11 mouse cellular contexts compared by ENCODE assay signal in the genomic region with DNA sequence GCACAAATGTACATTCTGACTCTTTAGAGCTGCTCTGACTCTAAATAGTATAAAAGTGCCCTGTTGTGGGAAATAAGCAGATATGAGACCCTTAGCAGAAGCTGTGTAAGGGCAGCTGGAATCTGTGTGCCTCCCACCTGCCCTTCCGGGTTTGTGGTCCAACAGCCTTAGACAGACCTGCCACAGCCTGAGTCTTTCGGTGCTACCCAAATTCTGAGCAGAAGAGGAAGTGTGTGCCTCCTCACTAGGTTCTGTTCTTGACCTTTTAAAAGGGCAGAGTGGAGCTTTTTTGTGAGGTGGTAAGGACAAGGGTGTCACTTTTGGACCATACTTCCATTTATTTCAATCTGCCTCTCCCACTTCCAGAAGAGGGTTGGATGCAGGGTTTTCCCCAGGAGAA. TPM values are rescaled to one million over a fixed set of nuclear protein-coding genes. Genes with fewer than 3 reads are reported as not detected.
DNase-seq lines count a peak whose midpoint lies in the region; ATAC-seq and TF ChIP-seq lines count a peak whose summit lies in the region.
"Had no signal": no experiment of that assay in that cellular context is flagged by ENCODE, and none has a peak within 500 bp of the region (broad histone marks: within the 10 kb centered on the region; RNA-seq: fewer than 3 reads in every experiment).

No protein-coding gene starts in this region.

- TF ChIP-seq RAD21 in MEL (IDR thresholded peaks at IDR 0.05; ENCODE audit: low read depth, low read length): no peak

- no peak for TF ChIP-seq POLR2A in MEL (IDR thresholded peaks at IDR 0.05; ENCODE audit: control insufficient read depth in 1 of 2, insufficient read depth in 1 of 2, low read depth in 1 of 2, low read length in 2 of 2, poor library complexity in 1 of 2)
- no peak for TF ChIP-seq POLR2A in small intestine, adult 2 months (IDR thresholded peaks at IDR 0.05; ENCODE audit: low read depth, low read length)

- no peak overlapping the region for H3K4me2 ChIP-seq in limb, embryonic 15.5 days

- H3K4me1 ChIP-seq in limb, embryonic 15.5 days: peaks cover 6% of the 10 kb centered on the region; the same call in 1 of the 2 replicates
- peaks cover 7% of the 10 kb centered on the region; the same call in 1 of the 2 replicates for H3K4me1 ChIP-seq in limb, embryonic 10.5 days
- peaks cover 20 to 31% of the 10 kb centered on the region in 2 experiments for H3K4me1 ChIP-seq in MEL (ENCODE audit: control insufficient read depth in 1 of 2, insufficient read depth in 2 of 2, low read length in 2 of 2)
- peaks cover 42% of the 10 kb centered on the region for H3K4me1 ChIP-seq in small intestine, adult 2 months (ENCODE audit: control insufficient read depth, insufficient read depth, insufficient read length, low read length)

- no peaks in the 10 kb centered on the region for H3K36me3 ChIP-seq in limb, embryonic 15.5 days
- no peaks in the 10 kb centered on the region for H3K36me3 ChIP-seq in limb, embryonic 10.5 days
- H3K36me3 ChIP-seq in MEL (ENCODE audit: control insufficient read depth in 1 of 2, insufficient read depth in 2 of 2, low read length in 2 of 2): peaks cover 0 to 24% of the 10 kb centered on the region in 2 experiments; a peak in 2 of 4 replicates
- H3K36me3 ChIP-seq in small intestine, adult 2 months (ENCODE audit: control insufficient read depth, insufficient read depth, low read length): no peaks in the 10 kb centered on the region

- H3K9me3 ChIP-seq in limb, embryonic 15.5 days: no peaks in the 10 kb centered on the region
- no peaks in the 10 kb centered on the region for H3K9me3 ChIP-seq in limb, embryonic 10.5 days (replicated peaks)
- no peaks in the 10 kb centered on the region for H3K9me3 ChIP-seq in MEL (replicated peaks; ENCODE audit: insufficient read depth, low read length)

- no peaks in the 10 kb centered on the region for H3K27me3 ChIP-seq in limb, embryonic 15.5 days
- H3K27me3 ChIP-seq in limb, embryonic 10.5 days (ENCODE audit: low read depth, poor library complexity, severe bottlenecking): no peaks in the 10 kb centered on the region
- H3K27me3 ChIP-seq in MEL (ENCODE audit: control insufficient read depth in 1 of 2, insufficient read depth in 2 of 2, low read length in 2 of 2): no peaks in the 10 kb centered on the region
- H3K27me3 ChIP-seq in small intestine, adult 2 months (ENCODE audit: control insufficient read depth, insufficient read depth, low read length): no peaks in the 10 kb centered on the region

- no peak overlapping the region for H3K4me3 ChIP-seq in limb, embryonic 15.5 days
- H3K4me3 ChIP-seq in limb, embryonic 10.5 days: no peak overlapping the region
- H3K4me3 ChIP-seq in MEL (ENCODE audit: control insufficient read depth in 1 of 2, insufficient read depth in 1 of 2, low read depth in 2 of 2, low read length in 2 of 2): no peak overlapping the region
- H3K4me3 ChIP-seq in small intestine, adult 2 months (ENCODE audit: low read depth, low read length): no peak overlapping the region

- intact Hi-C loops in left cerebral cortex, postnatal 4 days (cut with DNase I): no loop called here

- ATAC-seq in limb, embryonic 15.5 days (ENCODE audit: insufficient number of reproducible peaks, low FRiP score, low TSS enrichment, low read depth): no peak
- peak; percentile 68 for ATAC-seq in granulocyte monocyte progenitor cell, adult 5-6 weeks (replicated peaks; ENCODE audit: poor library complexity, severe bottlenecking)
- no peak for ATAC-seq in megakaryocyte-erythroid progenitor cell, adult 5-6 weeks (replicated peaks; ENCODE audit: low FRiP score, low TSS enrichment, poor library complexity, severe bottlenecking)
- ATAC-seq: forebrain, embryonic 16.5 days had no signal

- no peak for TF ChIP-seq EP300 in MEL (IDR thresholded peaks at IDR 0.05; ENCODE audit: low read depth in 1 of 2, low read length in 2 of 2)

- H3K9ac ChIP-seq in limb, embryonic 15.5 days: no peak overlapping the region
- no peak overlapping the region for H3K9ac ChIP-seq in MEL (ENCODE audit: control insufficient read depth, low read depth, low read length, poor library complexity, severe bottlenecking)

- peak overlapping the region; percentile 30 for H3K27ac ChIP-seq in limb, embryonic 15.5 days
- H3K27ac ChIP-seq in limb, embryonic 10.5 days: no peak overlapping the region
- H3K27ac ChIP-seq in MEL (ENCODE audit: control insufficient read depth, low read depth, low read length): no peak overlapping the region
- peak overlapping the region; percentile 73 for H3K27ac ChIP-seq in small intestine, adult 2 months (ENCODE audit: insufficient read depth, low read depth, low read length)
- H3K27ac ChIP-seq: kidney, postnatal 0 days had no signal

- no peak for DNase-seq in limb, embryonic 10.5 days (ENCODE audit: low spot score)
- peak; percentile 48 for DNase-seq in MEL (ENCODE audit: low read depth, low spot score)
- DNase-seq in left cerebral cortex, postnatal 4 days: no peak
- DNase-seq in layer of hippocampus, adult 11-12 months (ENCODE audit: low spot score): no peak
- DNase-seq: embryo, embryonic 11 days had no signal

- no peak for TF ChIP-seq CTCF in MEL (IDR thresholded peaks at IDR 0.05 in 2 of 3, conservative IDR thresholded peaks at IDR 0.05 in 1 of 3; ENCODE audit: control insufficient read depth in 1 of 3, insufficient read depth in 1 of 3, low read depth in 2 of 3, low read length in 3 of 3, poor library complexity in 1 of 3, severe bottlenecking in 1 of 3)
- no peak for TF ChIP-seq CTCF in small intestine, adult 2 months (IDR thresholded peaks at IDR 0.05; ENCODE audit: extremely low read depth, insufficient read length, insufficient replicate concordance, low read depth, low read length)

- 76% methylated on average over 2 of the region's 2 CpGs for WGBS in limb, embryonic 15.5 days
- whole genome bisulfite sequencing in limb, embryonic 10.5 days: 90% methylated on average over 2 of the region's 2 CpGs
- WGBS in small intestine, adult 2 months: 28% methylated on average over 2 of the region's 2 CpGs

- H3K79me2 ChIP-seq in MEL (ENCODE audit: control insufficient read depth, insufficient read depth, low read length, poor library complexity): no peaks in the 10 kb centered on the region

TF ChIP-seq in MEL, 35 proteins besides CTCF, POLR2A, EP300 and RAD21:
- TF ChIP-seq BHLHE40 (IDR thresholded peaks at IDR 0.05; ENCODE audit: borderline replicate concordance, low read depth, low read length) (no peak), MXI1 (IDR thresholded peaks at IDR 0.05; ENCODE audit: low read depth, low read length) (no peak), GATA1 (IDR thresholded peaks at IDR 0.05; ENCODE audit: low read depth, low read length) (no peak), ETS1 (IDR thresholded peaks at IDR 0.05; ENCODE audit: low read depth, low read length) (no peak), KAT2A (conservative IDR thresholded peaks at IDR 0.05; ENCODE audit: low read depth, low read length) (no peak), JUND (IDR thresholded peaks at IDR 0.05; ENCODE audit: low read depth, low read length) (no peak), CHD2 (IDR thresholded peaks at IDR 0.05; ENCODE audit: low read length) (no peak)

RNA-seq across cellular contexts. Expression of a gene that starts 33.1 kb away (rescaled TPM):
- 54.2 and 55.0 TPM in 2 replicates for polyA plus RNA-seq in limb, embryonic 15.5 days (2015; fragmentation: Nextera tagmentation; extraction: Ambion mirVana)
- 53.8 and 61.4 TPM in 2 replicates for polyA plus RNA-seq in limb, embryonic 10.5 days (2016; fragmentation: Nextera tagmentation; extraction: Ambion mirVana)
- total RNA-seq in MEL (2012; rRNA removed): 10.3 and 12.2 TPM in 2 replicates
- polyA plus RNA-seq in MEL (2012; ENCODE audit: insufficient read depth in 1 of 2, insufficient read length in 2 of 2, low read depth in 1 of 2, low replicate concordance in 2 of 2, missing spikeins in 1 of 2): 10 to 100 TPM in 1 of 2 experiments, not detected in 1; 20.2 TPM
- total RNA-seq in granulocyte monocyte progenitor cell, adult 5-6 weeks (2014; fragmentation: Nextera tagmentation): 32.3 and 42.5 TPM in 2 replicates
- 33.3 and 35.6 TPM in 2 replicates for total RNA-seq in granulocyte monocyte progenitor cell, adult 5-6 weeks (2017)
- 6.5 and 12.4 TPM in 2 replicates for polyA plus RNA-seq in small intestine, adult 2 months (2012; rRNA removed)
- total RNA-seq in left cerebral cortex, postnatal 4 days (2021): 10 to 100 TPM; 83.8 to 92.7 TPM
- 16.3 and 19.6 TPM in 2 replicates for total RNA-seq in megakaryocyte-erythroid progenitor cell, adult 5-6 weeks (2014; fragmentation: Nextera tagmentation)
- 22.2 and 22.7 TPM in 2 replicates for total RNA-seq in megakaryocyte-erythroid progenitor cell, adult 5-6 weeks (2017)

RNA-seq across cellular contexts. Expression of a gene that starts 46.0 kb away (rescaled TPM):
- polyA plus RNA-seq in limb, embryonic 15.5 days (2015; fragmentation: Nextera tagmentation; extraction: Ambion mirVana): 29.5 and 33.2 TPM in 2 replicates
- 7.0 TPM in 2 replicates for polyA plus RNA-seq in limb, embryonic 10.5 days (2016; fragmentation: Nextera tagmentation; extraction: Ambion mirVana)
- total RNA-seq in MEL (2012; rRNA removed): 4.7 and 5.9 TPM in 2 replicates
- polyA plus RNA-seq in MEL (2012; ENCODE audit: insufficient read depth in 1 of 2, insufficient read length in 2 of 2, low read depth in 1 of 2, low replicate concordance in 2 of 2, missing spikeins in 1 of 2): 10 to 100 TPM in 1 of 2 experiments, not detected in 1; 14.6 TPM
- 36.6 and 48.8 TPM in 2 replicates for total RNA-seq in granulocyte monocyte progenitor cell, adult 5-6 weeks (2014; fragmentation: Nextera tagmentation)
- total RNA-seq in granulocyte monocyte progenitor cell, adult 5-6 weeks (2017): 41.3 and 45.8 TPM in 2 replicates
- 16.8 and 51.2 TPM in 2 replicates for polyA plus RNA-seq in small intestine, adult 2 months (2012; rRNA removed)
- 1 to 10 TPM; 7.0 to 7.8 TPM for total RNA-seq in left cerebral cortex, postnatal 4 days (2021)
- 17.3 and 20.6 TPM in 2 replicates for total RNA-seq in megakaryocyte-erythroid progenitor cell, adult 5-6 weeks (2014; fragmentation: Nextera tagmentation)
- 23.1 and 29.0 TPM in 2 replicates for total RNA-seq in megakaryocyte-erythroid progenitor cell, adult 5-6 weeks (2017)

Comparison
In these comparisons a context has a peak if more than half of its experiments do, and no peak if none do; other contexts are left out.
1. H3K27ac ChIP-seq: peak in limb, embryonic 15.5 days (single experiment) and small intestine, adult 2 months (single experiment); none in limb, embryonic 10.5 days (single experiment) and MEL (single experiment).